Mouse (Mus musculus): ENCODE measurements around the gene Gna12. TPM values are rescaled to one million over a fixed set of nuclear protein-coding genes. Genes with fewer than 3 reads are reported as not detected.

The Gna12 gene
- polyA plus RNA-seq, 1 experiment from 2014 or later, result 37.8 TPM

DNA sequence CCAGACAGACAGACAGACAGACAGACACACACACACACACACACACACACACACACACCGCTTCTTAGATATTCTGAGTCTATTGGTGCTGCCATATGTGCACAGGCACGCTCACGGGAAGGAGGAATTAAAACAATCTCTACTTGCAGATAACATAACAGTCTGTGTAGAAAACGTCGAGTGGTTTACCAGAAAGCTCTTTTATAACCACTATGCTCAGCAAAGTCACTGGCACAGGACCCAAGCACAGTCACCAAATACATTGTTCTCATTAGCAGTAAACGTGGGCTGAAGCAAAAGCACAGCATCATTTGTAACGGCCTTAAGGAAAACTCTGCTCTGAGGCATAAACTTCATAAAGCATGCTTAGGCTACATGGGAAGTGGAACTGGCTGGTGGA lies 6.1 kb downstream of the Gna12 start:
- peaks cover 22% of the 10 kb centered on the region; the same call in 1 of the 2 replicates for H3K4me1 ChIP-seq (replicated peaks)
- H3K9ac ChIP-seq, result no peak overlapping the region
- H3K9me3 ChIP-seq, result no peaks in the 10 kb centered on the region
- no peaks in the 10 kb centered on the region for H3K27me3 ChIP-seq (replicated peaks)
- H3K27ac ChIP-seq, result no peak overlapping the region
- no peaks in the 10 kb centered on the region for H3K36me3 ChIP-seq
- no peak overlapping the region for H3K4me3 ChIP-seq (replicated peaks)
- no peak overlapping the region for H3K4me2 ChIP-seq (replicated peaks)
- ATAC-seq, result no peak
- WGBS, result 76% methylated on average over 7 of the region's 7 CpGs

GRCm38 (mm10) chr5:140823386-140823785 lies 6.8 kb downstream of the Gna12 start:
- Histone ChIP-seq H3K36me3 (no peaks in the 10 kb centered on the region), H3K4me3 (replicated peaks) (no peak overlapping the region), H3K9ac (no peak overlapping the region), H3K4me2 (replicated peaks) (no peak overlapping the region), H3K27ac (no peak overlapping the region), H3K27me3 (replicated peaks) (no peaks in the 10 kb centered on the region), H3K4me1 (replicated peaks) (peaks cover 17% of the 10 kb centered on the region; the same call in 1 of the 2 replicates), H3K9me3 (no peaks in the 10 kb centered on the region)
- no peak for ATAC-seq
- 95% methylated on average over 2 of the region's 2 CpGs for WGBS

DNA sequence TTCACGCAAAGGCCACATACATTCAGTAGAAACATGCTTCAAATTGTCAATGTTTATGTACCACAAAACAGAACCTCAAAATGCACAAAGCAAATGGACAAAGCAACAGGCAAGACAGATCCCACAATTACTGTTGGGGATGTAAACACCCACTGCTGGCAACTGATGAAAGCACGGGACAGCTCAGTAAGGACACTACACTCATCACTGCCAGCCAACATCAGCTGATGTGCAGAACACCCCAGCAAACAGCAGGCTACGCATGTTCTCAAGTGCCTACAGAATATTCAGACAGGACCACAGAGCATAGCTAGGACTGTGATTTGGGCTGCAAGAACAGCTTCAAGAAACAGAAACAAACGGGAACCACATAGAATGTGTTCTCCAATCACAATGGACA lies 8.3 kb downstream of the Gna12 start:
- Histone ChIP-seq H3K4me3 (replicated peaks) (no peak overlapping the region), H3K4me2 (replicated peaks) (no peak overlapping the region), H3K4me1 (replicated peaks) (peaks cover 9% of the 10 kb centered on the region), H3K27ac (no peak overlapping the region), H3K9me3 (no peaks in the 10 kb centered on the region), H3K36me3 (no peaks in the 10 kb centered on the region), H3K27me3 (replicated peaks) (no peaks in the 10 kb centered on the region), H3K9ac (no peak overlapping the region)
- no peak for ATAC-seq
- 80% methylated on average over 4 of the region's 4 CpGs for WGBS

- 82% methylated on average over 4 of the region's 4 CpGs for WGBS
- H3K9ac ChIP-seq, result no peak overlapping the region
- H3K4me3 ChIP-seq (replicated peaks), result no peak overlapping the region
- no peak overlapping the region for H3K4me2 ChIP-seq (replicated peaks)
- H3K36me3 ChIP-seq, result no peaks in the 10 kb centered on the region
- no peaks in the 10 kb centered on the region for H3K27me3 ChIP-seq (replicated peaks)
- ATAC-seq, result no peak
- H3K4me1 ChIP-seq (replicated peaks), result peaks cover 9% of the 10 kb centered on the region
- H3K27ac ChIP-seq, result no peak overlapping the region
- H3K9me3 ChIP-seq, result no peaks in the 10 kb centered on the region
These were observed 9.7 kb downstream of the Gna12 start for GRCm38 (mm10) chr5:140820539-140820938.

- no peak overlapping the region for H3K4me3 ChIP-seq (replicated peaks)
- H3K27ac ChIP-seq, result no peak overlapping the region
- no peak overlapping the region for H3K4me2 ChIP-seq (replicated peaks)
- ATAC-seq, result no peak
- H3K9me3 ChIP-seq, result no peaks in the 10 kb centered on the region
- 67% methylated on average over 4 of the region's 4 CpGs for WGBS
- H3K27me3 ChIP-seq (replicated peaks), result no peaks in the 10 kb centered on the region
- H3K9ac ChIP-seq, result no peak overlapping the region
- peaks cover 15% of the 10 kb centered on the region for H3K4me1 ChIP-seq (replicated peaks)
- no peaks in the 10 kb centered on the region for H3K36me3 ChIP-seq
These were observed 10.6 kb downstream of the Gna12 start for GRCm38 (mm10) chr5:140819594-140819993.

- Histone ChIP-seq H3K9ac (no peak overlapping the region), H3K4me1 (replicated peaks) (peaks cover 21% of the 10 kb centered on the region), H3K9me3 (no peaks in the 10 kb centered on the region), H3K27ac (no peak overlapping the region), H3K27me3 (replicated peaks) (no peaks in the 10 kb centered on the region), H3K4me2 (replicated peaks) (no peak overlapping the region), H3K4me3 (replicated peaks) (no peak overlapping the region), H3K36me3 (no peaks in the 10 kb centered on the region)
- 82% methylated on average over 5 of the region's 5 CpGs for WGBS
- ATAC-seq, result no peak
These were observed 11.7 kb downstream of the Gna12 start for GRCm38 (mm10) chr5:140818482-140819076.

GRCm38 (mm10) chr5:140816950-140817568 lies 13.2 kb downstream of the Gna12 start:
- peaks cover 22% of the 10 kb centered on the region for H3K4me1 ChIP-seq (replicated peaks)
- H3K4me3 ChIP-seq (replicated peaks), result no peak overlapping the region
- no peak overlapping the region for H3K27ac ChIP-seq
- H3K9me3 ChIP-seq, result no peaks in the 10 kb centered on the region
- ATAC-seq, result no peak
- H3K9ac ChIP-seq, result no peak overlapping the region
- H3K36me3 ChIP-seq, result no peaks in the 10 kb centered on the region
- no peak overlapping the region for H3K4me2 ChIP-seq (replicated peaks)
- H3K27me3 ChIP-seq (replicated peaks), result no peaks in the 10 kb centered on the region
- 77% methylated on average over 6 of the region's 6 CpGs for WGBS

DNA sequence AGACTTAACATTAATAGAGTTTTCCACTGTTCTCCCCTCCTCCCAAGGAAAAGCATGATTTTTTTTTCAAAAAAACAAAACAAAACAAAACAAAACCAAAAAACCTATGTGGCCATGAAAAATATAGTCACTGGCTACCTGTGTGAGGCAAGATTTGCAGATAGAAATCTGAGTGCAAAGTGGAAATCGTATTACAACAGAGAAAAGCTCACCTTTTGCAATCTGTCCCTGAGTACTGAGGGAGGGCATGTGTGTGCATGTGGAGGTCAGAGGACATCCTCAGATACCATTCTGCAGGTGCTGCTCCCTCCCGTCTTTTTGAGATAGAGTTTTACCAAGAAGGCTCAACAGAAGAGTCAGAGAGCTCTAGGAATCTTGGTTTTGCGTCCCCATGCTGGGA lies 14.2 kb downstream of the Gna12 start:
- ATAC-seq, result no peak
- H3K36me3 ChIP-seq, result no peaks in the 10 kb centered on the region
- H3K27ac ChIP-seq, result no peak overlapping the region
- H3K4me1 ChIP-seq (replicated peaks), result peaks cover 25% of the 10 kb centered on the region
- H3K27me3 ChIP-seq (replicated peaks), result no peaks in the 10 kb centered on the region
- no peak overlapping the region for H3K9ac ChIP-seq
- no peaks in the 10 kb centered on the region for H3K9me3 ChIP-seq
- H3K4me3 ChIP-seq (replicated peaks), result no peak overlapping the region
- 84% methylated on average over 3 of the region's 3 CpGs for WGBS
- H3K4me2 ChIP-seq (replicated peaks), result no peak overlapping the region

DNA sequence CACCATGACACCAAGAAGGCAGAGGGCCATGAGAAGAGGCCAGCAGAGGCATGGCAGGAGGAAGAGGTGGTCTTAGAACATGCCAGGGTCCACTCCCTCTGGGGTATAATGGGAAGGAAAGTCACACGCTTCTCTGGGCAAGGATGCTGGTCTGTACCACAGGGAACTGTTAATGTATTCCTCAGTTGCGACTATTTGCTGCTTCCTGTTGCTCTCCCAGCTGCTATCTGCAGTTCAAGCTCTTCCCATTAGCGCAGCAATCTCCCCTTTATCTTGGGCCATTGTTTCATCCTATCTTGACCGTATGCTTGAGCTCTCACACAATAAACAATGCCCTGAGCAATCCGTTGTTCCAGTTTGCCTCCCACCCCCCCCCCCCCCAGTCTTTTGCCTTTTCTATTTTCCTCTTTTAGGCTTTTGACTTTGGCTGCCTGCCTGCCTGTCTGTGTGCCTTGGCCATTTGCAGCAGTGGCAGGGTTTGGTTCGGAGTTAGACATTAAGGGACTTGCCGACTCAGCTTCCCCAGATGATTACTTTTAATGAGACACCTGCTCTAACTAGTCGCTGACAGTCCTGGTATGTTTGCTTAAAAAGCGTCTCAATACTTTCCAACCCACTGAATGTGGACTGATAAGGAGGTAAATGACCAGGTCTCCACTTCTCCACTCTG lies 15.0 kb downstream of the Gna12 start:
- Histone ChIP-seq H3K27me3 (replicated peaks) (no peaks in the 10 kb centered on the region), H3K9me3 (no peaks in the 10 kb centered on the region), H3K36me3 (no peaks in the 10 kb centered on the region), H3K4me1 (replicated peaks) (peaks cover 25% of the 10 kb centered on the region), H3K27ac (no peak overlapping the region), H3K4me2 (replicated peaks) (no peak overlapping the region), H3K9ac (no peak overlapping the region), H3K4me3 (replicated peaks) (no peak overlapping the region)
- WGBS, result 37% methylated on average over 9 of the region's 9 CpGs
- no peak for ATAC-seq

DNA sequence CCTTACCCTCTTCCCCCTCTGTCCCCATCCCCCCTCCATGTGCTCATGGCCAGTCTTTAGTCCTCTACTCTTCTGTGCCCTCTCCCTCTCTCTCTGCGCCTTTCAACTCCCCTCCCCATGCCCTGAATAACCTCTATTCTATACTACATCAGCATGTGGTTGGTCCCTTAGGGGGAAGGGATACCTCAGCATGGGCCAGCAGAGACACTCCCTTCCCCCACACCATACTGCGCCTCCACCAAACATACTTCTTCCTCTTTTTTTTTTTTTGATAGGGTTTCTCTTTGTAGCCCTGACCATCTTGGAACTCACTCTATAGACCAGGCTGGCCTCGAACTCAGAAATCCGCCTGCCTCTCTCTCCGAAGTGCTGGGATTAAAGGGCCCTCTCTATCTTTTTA lies 15.8 kb downstream of the Gna12 start:
- 83% methylated on average over 5 of the region's 5 CpGs for WGBS
- no peak overlapping the region for H3K4me3 ChIP-seq (replicated peaks)
- no peak overlapping the region for H3K4me2 ChIP-seq (replicated peaks)
- no peak overlapping the region for H3K9ac ChIP-seq
- no peaks in the 10 kb centered on the region for H3K9me3 ChIP-seq
- no peaks in the 10 kb centered on the region for H3K27me3 ChIP-seq (replicated peaks)
- no peaks in the 10 kb centered on the region for H3K36me3 ChIP-seq
- H3K27ac ChIP-seq, result no peak overlapping the region
- peaks cover 25% of the 10 kb centered on the region for H3K4me1 ChIP-seq (replicated peaks)
- no peak for ATAC-seq

- Histone ChIP-seq H3K9me3 (no peaks in the 10 kb centered on the region), H3K36me3 (no peaks in the 10 kb centered on the region), H3K27me3 (replicated peaks) (no peaks in the 10 kb centered on the region), H3K4me3 (replicated peaks) (no peak overlapping the region), H3K27ac (no peak overlapping the region), H3K4me2 (replicated peaks) (no peak overlapping the region), H3K9ac (no peak overlapping the region), H3K4me1 (replicated peaks) (peaks cover 25% of the 10 kb centered on the region)
- 51% methylated on average over 4 of the region's 4 CpGs for WGBS
- ATAC-seq, result no peak
These were observed 17.5 kb downstream of the Gna12 start for GRCm38 (mm10) chr5:140812699-140813098.

- ATAC-seq, result peak; percentile 66
- no peak overlapping the region for H3K9ac ChIP-seq
- peaks cover 23% of the 10 kb centered on the region for H3K4me1 ChIP-seq (replicated peaks)
- H3K4me3 ChIP-seq (replicated peaks), result no peak overlapping the region
- H3K4me2 ChIP-seq (replicated peaks), result no peak overlapping the region
- 75% methylated on average over 5 of the region's 5 CpGs for WGBS
- no peak overlapping the region for H3K27ac ChIP-seq
- H3K27me3 ChIP-seq (replicated peaks), result no peaks in the 10 kb centered on the region
- H3K36me3 ChIP-seq, result no peaks in the 10 kb centered on the region
- no peaks in the 10 kb centered on the region for H3K9me3 ChIP-seq
These were observed 18.2 kb downstream of the Gna12 start for GRCm38 (mm10) chr5:140812063-140812462.

GRCm38 (mm10) chr5:140811390-140811789 lies 18.8 kb downstream of the Gna12 start:
- Histone ChIP-seq H3K27me3 (replicated peaks) (no peaks in the 10 kb centered on the region), H3K4me2 (replicated peaks) (no peak overlapping the region), H3K27ac (no peak overlapping the region), H3K4me3 (replicated peaks) (no peak overlapping the region), H3K36me3 (no peaks in the 10 kb centered on the region), H3K4me1 (replicated peaks) (peaks cover 24% of the 10 kb centered on the region), H3K9ac (no peak overlapping the region), H3K9me3 (no peaks in the 10 kb centered on the region)
- no peak for ATAC-seq
- 56% methylated on average over 2 of the region's 2 CpGs for WGBS

Measured in intestine, embryonic 15.5 days (tissue).